Mouse (Mus musculus): Measurements from ENCODE around the gene Nhlh1. TPM values are rescaled to one million over a fixed set of nuclear protein-coding genes. Genes with fewer than 3 reads are reported as not detected.

Nhlh1 gene
- polyA plus RNA-seq, 1 experiment from 2014 or later = not detected

GRCm38 (mm10) chr1:172070227-172070626, 12.9 kb upstream of the Nhlh1 start:
- WGBS = 54% methylated on average over 6 of the region's 6 CpGs

GRCm38 (mm10) chr1:172064613-172065141, 7.3 kb upstream of the Nhlh1 start:
- Histone ChIP-seq H3K36me3 (ENCODE audit: insufficient read depth, low read length) (peaks cover 33% of the 10 kb centered on the region; the same call in 1 of the 2 replicates), H3K9me3 (ENCODE audit: low read length) (no peaks in the 10 kb centered on the region), H3K27ac (ENCODE audit: low read length) (no peak overlapping the region), H3K4me1 (ENCODE audit: insufficient read depth, low read depth, low read length) (no peaks in the 10 kb centered on the region), H3K4me2 (replicated peaks; ENCODE audit: low read depth, low read length) (no peak overlapping the region), H3K9ac (replicated peaks; ENCODE audit: low read depth) (no peak overlapping the region), H3K4me3 (ENCODE audit: low read depth, low read length) (no peak overlapping the region), H3K27me3 (replicated peaks; ENCODE audit: insufficient read depth, low read length) (no peaks in the 10 kb centered on the region)
- no peak for DNase-seq (ENCODE audit: low spot score)
- TF ChIP-seq CTCF (IDR thresholded peaks at IDR 0.05) (no peak), EP300 (IDR thresholded peaks at IDR 0.05) (no peak)
- 74% methylated on average over 13 of the region's 13 CpGs for WGBS
- ATAC-seq = no peak

More at GRCm38 (mm10) chr1:172070227-172070626, 12.9 kb upstream of the Nhlh1 start:
- Histone ChIP-seq H3K4me2 (replicated peaks; ENCODE audit: low read depth, low read length) (no peak overlapping the region), H3K9me3 (ENCODE audit: low read length) (no peaks in the 10 kb centered on the region), H3K27ac (ENCODE audit: low read length) (no peak overlapping the region), H3K4me3 (ENCODE audit: low read depth, low read length) (no peak overlapping the region), H3K9ac (replicated peaks; ENCODE audit: low read depth) (no peak overlapping the region), H3K36me3 (ENCODE audit: insufficient read depth, low read length) (peaks cover 74% of the 10 kb centered on the region), H3K27me3 (replicated peaks; ENCODE audit: insufficient read depth, low read length) (no peaks in the 10 kb centered on the region), H3K4me1 (ENCODE audit: insufficient read depth, low read depth, low read length) (no peaks in the 10 kb centered on the region)
- TF ChIP-seq EP300 (IDR thresholded peaks at IDR 0.05) (no peak), CTCF (IDR thresholded peaks at IDR 0.05) (no peak)
- no peak for ATAC-seq
- DNase-seq (ENCODE audit: low spot score) = no peak

GRCm38 (mm10) chr1:172063291-172064023, 6.1 kb upstream of the Nhlh1 start:
- Histone ChIP-seq H3K27me3 (replicated peaks; ENCODE audit: insufficient read depth, low read length) (no peaks in the 10 kb centered on the region), H3K9me3 (ENCODE audit: low read length) (no peaks in the 10 kb centered on the region), H3K9ac (replicated peaks; ENCODE audit: low read depth) (no peak overlapping the region), H3K36me3 (ENCODE audit: insufficient read depth, low read length) (peaks cover 21% of the 10 kb centered on the region; the same call in 1 of the 2 replicates), H3K4me2 (replicated peaks; ENCODE audit: low read depth, low read length) (no peak overlapping the region), H3K4me1 (ENCODE audit: insufficient read depth, low read depth, low read length) (no peaks in the 10 kb centered on the region), H3K4me3 (ENCODE audit: low read depth, low read length) (no peak overlapping the region), H3K27ac (ENCODE audit: low read length) (no peak overlapping the region)
- no peak for TF ChIP-seq EP300 (IDR thresholded peaks at IDR 0.05)
- TF ChIP-seq CTCF (IDR thresholded peaks at IDR 0.05) = no peak
- ATAC-seq (no peak), DNase-seq (ENCODE audit: low spot score) (no peak)
- WGBS = 46% methylated on average over 4 of the region's 4 CpGs

GRCm38 (mm10) chr1:172062101-172062500, 4.7 kb upstream of the Nhlh1 start:
- 87% methylated on average over 2 of the region's 2 CpGs for WGBS
- Histone ChIP-seq H3K36me3 (ENCODE audit: insufficient read depth, low read length) (peaks cover 16% of the 10 kb centered on the region; the same call in 1 of the 2 replicates), H3K27ac (ENCODE audit: low read length) (no peak overlapping the region), H3K9me3 (ENCODE audit: low read length) (no peaks in the 10 kb centered on the region), H3K4me3 (ENCODE audit: low read depth, low read length) (no peak overlapping the region), H3K27me3 (replicated peaks; ENCODE audit: insufficient read depth, low read length) (no peaks in the 10 kb centered on the region), H3K4me1 (ENCODE audit: insufficient read depth, low read depth, low read length) (no peaks in the 10 kb centered on the region), H3K4me2 (replicated peaks; ENCODE audit: low read depth, low read length) (no peak overlapping the region), H3K9ac (replicated peaks; ENCODE audit: low read depth) (no peak overlapping the region)
- ATAC-seq (no peak), DNase-seq (ENCODE audit: low spot score) (no peak)
- no peak for TF ChIP-seq CTCF (IDR thresholded peaks at IDR 0.05)
- TF ChIP-seq EP300 (IDR thresholded peaks at IDR 0.05) = no peak

GRCm38 (mm10) chr1:172061217-172061616, 3.8 kb upstream of the Nhlh1 start:
- H3K4me2 ChIP-seq (replicated peaks; ENCODE audit: low read depth, low read length) = no peak overlapping the region
- no peak for ATAC-seq
- WGBS = 32% methylated on average over 8 of the region's 8 CpGs
- H3K36me3 ChIP-seq (ENCODE audit: insufficient read depth, low read length) = peaks cover 10% of the 10 kb centered on the region; the same call in 1 of the 2 replicates
- no peaks in the 10 kb centered on the region for H3K9me3 ChIP-seq (ENCODE audit: low read length)
- H3K4me1 ChIP-seq (ENCODE audit: insufficient read depth, low read depth, low read length) = no peaks in the 10 kb centered on the region
- no peak overlapping the region for H3K27ac ChIP-seq (ENCODE audit: low read length)
- no peak overlapping the region for H3K9ac ChIP-seq (replicated peaks; ENCODE audit: low read depth)
- H3K27me3 ChIP-seq (replicated peaks; ENCODE audit: insufficient read depth, low read length) = no peaks in the 10 kb centered on the region
- DNase-seq (ENCODE audit: low spot score) = no peak
- H3K4me3 ChIP-seq (ENCODE audit: low read depth, low read length) = no peak overlapping the region
- TF ChIP-seq EP300 (IDR thresholded peaks at IDR 0.05) (no peak), CTCF (IDR thresholded peaks at IDR 0.05) (no peak)

GRCm38 (mm10) chr1:172060659-172061058, 3.3 kb upstream of the Nhlh1 start:
- no peak for ATAC-seq
- WGBS = 36% methylated on average over 4 of the region's 4 CpGs

More at GRCm38 (mm10) chr1:172060659-172061058, 3.3 kb upstream of the Nhlh1 start:
- no peak overlapping the region for H3K9ac ChIP-seq (replicated peaks; ENCODE audit: low read depth)
- no peak overlapping the region for H3K4me3 ChIP-seq (ENCODE audit: low read depth, low read length)
- no peaks in the 10 kb centered on the region for H3K9me3 ChIP-seq (ENCODE audit: low read length)
- TF ChIP-seq EP300 (IDR thresholded peaks at IDR 0.05) (no peak), CTCF (IDR thresholded peaks at IDR 0.05) (no peak)
- no peak overlapping the region for H3K4me2 ChIP-seq (replicated peaks; ENCODE audit: low read depth, low read length)
- H3K4me1 ChIP-seq (ENCODE audit: insufficient read depth, low read depth, low read length) = no peaks in the 10 kb centered on the region
- H3K27ac ChIP-seq (ENCODE audit: low read length) = no peak overlapping the region
- no peak for DNase-seq (ENCODE audit: low spot score)
- no peaks in the 10 kb centered on the region for H3K27me3 ChIP-seq (replicated peaks; ENCODE audit: insufficient read depth, low read length)
- H3K36me3 ChIP-seq (ENCODE audit: insufficient read depth, low read length) = peaks cover 6% of the 10 kb centered on the region; the same call in 1 of the 2 replicates

Data from lung, postnatal 0 days (tissue).